Mouse (Mus musculus): ENCODE results near the gene Tdrd5.
"Not testable (repeated sequence)": the region's sequence is repeated elsewhere in the genome, so short reads cannot be mapped to it uniquely, and the experiment has no call there.

Gene Tdrd5

GRCm38 (mm10) chr1:156254866-156255265 is 48.6 kb downstream of the Tdrd5 start:
- no peak for DNase-seq (ENCODE audit: low spot score in 2 of 2)

GRCm38 (mm10) chr1:156251096-156251495 is 52.4 kb downstream of the Tdrd5 start:
- DNase-seq (ENCODE audit: low spot score in 2 of 2), result not testable (repeated sequence)

- no peak for DNase-seq (ENCODE audit: low spot score in 2 of 2)
Measured at GRCm38 (mm10) chr1:156247893-156248292, 55.6 kb downstream of the Tdrd5 start.

- peak; percentile 10 to 50 for DNase-seq (ENCODE audit: low spot score in 2 of 2)
Measured at GRCm38 (mm10) chr1:156241713-156242348, 61.6 kb downstream of the Tdrd5 start.

GRCm38 (mm10) chr1:156241035-156241434 is 62.4 kb downstream of the Tdrd5 start:
- DNase-seq (ENCODE audit: low spot score in 2 of 2), result no peak

- DNase-seq (ENCODE audit: low spot score in 2 of 2), result no peak
Measured at GRCm38 (mm10) chr1:156231122-156231521, 72.3 kb downstream of the Tdrd5 start.

GRCm38 (mm10) chr1:156230339-156231089 is 73.0 kb downstream of the Tdrd5 start:
- DNase-seq (ENCODE audit: low spot score in 2 of 2), result peak; percentile 13 to 17

GRCm38 (mm10) chr1:156229448-156229847 is 74.0 kb downstream of the Tdrd5 start:
- DNase-seq (ENCODE audit: low spot score in 2 of 2), result peak in 1 of 2 experiments; percentile 50

GRCm38 (mm10) chr1:156228728-156229127 is 74.7 kb downstream of the Tdrd5 start:
- no peak for DNase-seq (ENCODE audit: low spot score in 2 of 2)

- no peak for DNase-seq (ENCODE audit: low spot score in 2 of 2)
Measured at GRCm38 (mm10) chr1:156226903-156227302, 76.6 kb downstream of the Tdrd5 start.

- DNase-seq (ENCODE audit: low spot score in 2 of 2), result no peak
Measured at GRCm38 (mm10) chr1:156222205-156223000, 81.1 kb downstream of the Tdrd5 start.

- DNase-seq (ENCODE audit: low spot score in 2 of 2), result no peak
Measured at GRCm38 (mm10) chr1:156221327-156221726, 82.1 kb downstream of the Tdrd5 start.

GRCm38 (mm10) chr1:156218573-156218972 is 84.9 kb downstream of the Tdrd5 start:
- DNase-seq (ENCODE audit: low spot score in 2 of 2), result no peak

- no peak for DNase-seq (ENCODE audit: low spot score in 2 of 2)
Measured at GRCm38 (mm10) chr1:156217941-156218340, 85.5 kb downstream of the Tdrd5 start.

GRCm38 (mm10) chr1:156217393-156217792 is 86.1 kb downstream of the Tdrd5 start:
- DNase-seq (ENCODE audit: low spot score in 2 of 2), result no peak

- no peak for DNase-seq (ENCODE audit: low spot score in 2 of 2)
Measured at GRCm38 (mm10) chr1:156216249-156216648, 87.2 kb downstream of the Tdrd5 start.

GRCm38 (mm10) chr1:156214651-156215050 is 88.8 kb downstream of the Tdrd5 start:
- no peak for DNase-seq (ENCODE audit: low spot score in 2 of 2)

GRCm38 (mm10) chr1:156212923-156213322 is 90.5 kb downstream of the Tdrd5 start:
- DNase-seq (ENCODE audit: low spot score in 2 of 2), result no peak

- DNase-seq (ENCODE audit: low spot score in 2 of 2), result no peak
Measured at GRCm38 (mm10) chr1:156211809-156212317, 91.6 kb downstream of the Tdrd5 start.
